ENCODE assay signal across 10 mouse cellular contexts in the genomic region with DNA sequence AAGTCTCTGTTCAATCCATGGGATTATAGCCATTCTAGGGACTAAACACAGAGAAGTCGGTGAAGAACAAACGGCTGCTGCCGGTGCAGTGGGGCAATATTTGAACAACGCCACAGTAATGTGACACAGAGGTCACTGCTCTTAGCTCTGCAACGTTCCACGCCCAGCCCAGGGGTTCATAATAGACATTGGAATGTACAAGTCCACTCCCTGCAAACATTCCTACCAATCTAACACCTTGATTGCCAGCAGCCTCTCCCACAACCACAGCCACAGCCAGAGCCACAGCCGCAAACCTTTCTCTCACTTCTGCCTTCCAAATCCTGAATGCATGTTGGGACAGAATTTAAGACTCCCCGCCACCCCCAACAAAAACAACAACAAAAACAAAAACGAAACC. TPM values are rescaled to one million over a fixed set of nuclear protein-coding genes. Genes with fewer than 3 reads are reported as not detected.
DNase-seq lines count a peak whose midpoint lies in the region; ATAC-seq and TF ChIP-seq lines count a peak whose summit lies in the region.
"Had no signal": no experiment of that assay in that cellular context is flagged by ENCODE, and none has a peak within 500 bp of the region (broad histone marks: within the 10 kb centered on the region; RNA-seq: fewer than 3 reads in every experiment).

No protein-coding gene starts in this region.

- no peaks in the 10 kb centered on the region for H3K36me3 ChIP-seq in small intestine, adult 2 months (ENCODE audit: control insufficient read depth, insufficient read depth, low read length)
- H3K36me3 ChIP-seq: midbrain, embryonic 12.5 days had no signal

- H3K27ac ChIP-seq in small intestine, adult 2 months (ENCODE audit: insufficient read depth, low read depth, low read length), result peak overlapping the region; percentile 85
- H3K27ac ChIP-seq: midbrain, embryonic 12.5 days had no signal

- H3K4me1 ChIP-seq in small intestine, adult 2 months (ENCODE audit: control insufficient read depth, insufficient read depth, insufficient read length, low read length), result peaks cover 8% of the 10 kb centered on the region; the same call in 1 of the 2 replicates
- H3K4me1 ChIP-seq: midbrain, embryonic 12.5 days had no signal

- peak; percentile 48 for ATAC-seq in erythroblast, adult 5-6 weeks (replicated peaks; ENCODE audit: low FRiP score, poor library complexity, severe bottlenecking)

- no peak for TF ChIP-seq POLR2A in small intestine, adult 2 months (IDR thresholded peaks at IDR 0.05; ENCODE audit: low read depth, low read length)

- H3K27me3 ChIP-seq in small intestine, adult 2 months (ENCODE audit: control insufficient read depth, insufficient read depth, low read length), result no peaks in the 10 kb centered on the region
- H3K27me3 ChIP-seq: CH12.LX; midbrain, embryonic 12.5 days had no signal

- TF ChIP-seq CTCF in small intestine, adult 2 months (IDR thresholded peaks at IDR 0.05; ENCODE audit: extremely low read depth, insufficient read length, insufficient replicate concordance, low read depth, low read length), result no peak

- peak; percentile 15 to 19 for DNase-seq in heart, adult 18-20 months
- no peak for DNase-seq in heart, adult 11 months
- peak; percentile 74 for DNase-seq in liver
- no peak for DNase-seq in cerebellum, adult 8-10 months
- no peak for DNase-seq in thymus, postnatal 14 days
- no peak for DNase-seq in cerebellum, adult 9-11 months

- H3K4me3 ChIP-seq in small intestine, adult 2 months (ENCODE audit: low read depth, low read length), result peak overlapping the region; percentile 34
- H3K4me3 ChIP-seq: midbrain, embryonic 12.5 days had no signal

- WGBS in small intestine, adult 2 months, result 25% methylated on average over 9 of the region's 9 CpGs

RNA-seq across cellular contexts. Expression of a gene that starts 33.8 kb away (rescaled TPM):
- 1 to 10 TPM; 4.0 to 5.1 TPM for total RNA-seq in heart, adult 18-20 months (2021)
- total RNA-seq in erythroblast, adult 5-6 weeks (2015; ENCODE audit: low replicate concordance), result 48.1 and 68.0 TPM in 2 replicates
- total RNA-seq in erythroblast, adult 5-6 weeks (2017; ENCODE audit: low replicate concordance), result 59.3 and 69.0 TPM in 2 replicates
- polyA plus RNA-seq in small intestine, adult 2 months (2012; rRNA removed), result 2.3 and 3.6 TPM in 2 replicates

Comparison
In these comparisons a context has a peak if more than half of its experiments do, and no peak if none do; other contexts are left out.
1. DNase-seq: peak in heart, adult 18-20 months (2 of 2) and liver (single experiment); none in heart, adult 11 months (single experiment), cerebellum, adult 8-10 months (single experiment), thymus, postnatal 14 days (single experiment) and cerebellum, adult 9-11 months (single experiment).
2. RNA of a gene that starts 33.8 kb away (total RNA-seq): 48.1 to 69.0 TPM in erythroblast, adult 5-6 weeks; 4.0 to 5.1 TPM in heart, adult 18-20 months; every median in the first group is over 4 times any median in the second.